Mouse (Mus musculus): ENCODE measurements around the gene Kcnj6.

Gene Kcnj6

DNA sequence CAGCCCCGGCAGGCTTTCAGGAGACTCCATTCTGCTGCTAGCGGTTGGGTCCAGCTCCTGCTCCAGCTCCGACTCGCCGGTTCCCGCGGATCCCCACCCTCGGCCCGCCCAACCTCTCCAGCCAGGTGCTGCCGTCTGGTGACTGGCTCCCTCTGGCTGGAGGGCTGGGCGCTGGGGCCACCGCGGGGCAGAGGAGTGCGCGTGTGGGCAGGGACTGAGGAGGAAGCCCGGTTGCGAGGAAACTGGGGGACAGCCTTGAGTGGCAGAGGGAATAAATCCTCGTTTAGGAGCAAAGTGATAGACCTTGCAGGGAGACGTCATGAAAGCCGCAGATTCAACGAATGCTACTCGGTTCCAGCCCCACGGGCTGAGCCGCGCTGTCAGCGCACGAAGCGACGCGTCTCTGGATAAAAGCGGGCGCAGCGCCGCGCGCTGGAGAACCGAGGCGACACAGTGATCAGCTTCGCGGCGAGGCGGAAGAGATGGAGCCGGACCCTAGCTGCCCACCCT is at the start of gene Kcnj6:
TSS of gene Kcnj6 (minus strand) at position 362 of the 510 bp plus-strand sequence.
- in situ Hi-C loops (cut with MboI): no loop called here

DNA sequence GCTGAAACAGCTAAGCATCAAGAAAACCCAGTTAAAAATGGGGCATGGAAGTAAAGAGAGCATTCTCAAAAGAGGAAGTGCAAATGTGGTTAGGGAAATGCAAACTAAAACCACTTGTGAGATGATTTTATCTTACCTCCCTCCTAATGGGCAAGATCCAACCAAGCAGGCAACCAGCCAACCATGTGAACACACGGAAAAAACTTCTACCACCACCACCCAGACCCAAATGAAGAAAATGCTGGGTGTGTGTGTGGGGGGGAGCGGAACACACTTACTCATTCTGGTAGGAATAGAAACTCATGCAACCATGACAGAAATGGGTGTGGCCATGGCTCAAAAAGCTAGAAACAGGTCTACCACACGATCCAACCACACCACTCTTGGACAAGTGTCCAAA is 12.4 kb upstream of the Kcnj6 start:
- in situ Hi-C loops (cut with MboI): no loop called here

DNA sequence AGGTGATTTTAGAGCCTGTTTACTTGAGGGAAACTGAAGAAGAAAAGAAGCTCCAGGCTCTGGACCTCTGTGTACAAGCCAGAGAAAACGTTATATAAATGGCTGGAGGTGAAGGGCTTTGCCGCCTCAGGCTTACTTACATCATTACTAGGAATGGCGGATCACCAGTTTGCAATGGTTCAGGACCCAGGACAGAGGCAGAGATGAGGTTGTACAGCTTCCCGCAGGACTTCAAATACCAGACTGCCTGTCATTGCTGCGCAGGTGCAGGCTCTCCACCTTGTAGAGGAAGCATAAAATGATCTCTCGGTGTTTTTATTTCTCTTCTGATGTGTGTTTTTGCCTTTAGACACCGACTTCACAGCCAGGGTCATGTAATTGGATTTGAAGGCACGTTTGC is 7.1 kb upstream of the Kcnj6 start:
- in situ Hi-C loops (cut with MboI): no loop called here

DNA sequence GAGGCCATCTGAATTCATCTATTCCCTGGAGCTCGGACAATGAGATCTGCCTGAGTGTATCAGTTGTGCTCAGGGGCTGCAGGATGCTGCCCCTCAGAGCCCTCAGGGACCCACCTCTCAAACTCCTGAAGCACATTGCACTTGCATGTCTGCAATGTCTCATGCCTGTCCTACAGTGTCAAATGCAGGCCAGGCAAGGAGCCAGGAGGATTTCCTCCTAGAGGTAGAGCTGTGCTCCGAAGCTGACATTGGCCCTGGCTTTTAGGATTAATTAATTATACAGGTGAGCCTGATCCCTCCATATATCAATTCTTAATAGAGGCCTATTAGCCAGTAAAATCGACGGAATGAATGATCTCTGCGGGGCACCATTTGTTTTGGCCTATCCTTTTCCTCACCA is 2.0 kb upstream of the Kcnj6 start:
- in situ Hi-C loops (cut with MboI): no loop called here

DNA sequence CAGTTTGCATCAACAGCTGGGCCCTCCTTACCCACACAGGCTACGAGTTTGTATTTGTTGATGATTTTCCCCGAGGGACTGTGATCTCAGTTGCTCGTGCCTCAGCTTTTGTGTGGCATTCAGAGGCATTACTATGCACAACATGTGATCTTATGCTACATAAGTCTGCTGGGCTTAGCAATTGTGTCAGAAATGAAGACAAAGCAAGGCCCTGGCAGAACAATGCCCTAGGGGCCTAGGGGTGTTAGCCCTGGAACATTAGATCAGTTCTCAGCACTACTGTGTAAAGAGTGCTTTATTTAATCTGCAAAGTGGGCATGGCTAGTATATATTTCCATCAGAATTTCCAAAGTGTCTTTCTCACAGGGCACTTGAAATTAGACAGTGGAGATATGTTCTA is 1.5 kb upstream of the Kcnj6 start:
- in situ Hi-C loops (cut with MboI): no loop called here

DNA sequence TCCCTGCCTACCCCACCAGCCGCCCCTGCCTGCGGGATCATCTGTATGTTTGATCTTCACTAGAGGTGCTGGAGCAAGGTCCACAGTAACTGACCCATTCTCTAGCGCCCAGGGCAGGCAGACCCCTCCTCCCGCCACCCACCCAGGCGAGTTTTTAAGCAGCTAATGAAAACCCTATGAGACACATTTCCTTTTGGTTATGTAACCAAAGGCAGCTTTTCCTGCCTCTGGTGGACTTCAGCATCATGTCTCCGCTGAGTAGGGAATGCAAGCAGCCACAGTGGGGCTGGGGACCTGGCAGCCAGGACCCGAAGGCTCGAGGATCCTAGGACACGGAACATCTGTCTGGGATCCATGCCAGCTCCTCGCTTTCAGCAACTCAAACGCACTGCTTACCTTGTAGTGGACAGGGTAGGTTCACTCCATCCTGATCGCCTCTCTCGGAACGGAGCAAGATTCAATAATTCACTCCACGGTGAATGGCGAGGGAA is 665 bp downstream of the Kcnj6 start:
- in situ Hi-C loops (cut with MboI): no loop called here

DNA sequence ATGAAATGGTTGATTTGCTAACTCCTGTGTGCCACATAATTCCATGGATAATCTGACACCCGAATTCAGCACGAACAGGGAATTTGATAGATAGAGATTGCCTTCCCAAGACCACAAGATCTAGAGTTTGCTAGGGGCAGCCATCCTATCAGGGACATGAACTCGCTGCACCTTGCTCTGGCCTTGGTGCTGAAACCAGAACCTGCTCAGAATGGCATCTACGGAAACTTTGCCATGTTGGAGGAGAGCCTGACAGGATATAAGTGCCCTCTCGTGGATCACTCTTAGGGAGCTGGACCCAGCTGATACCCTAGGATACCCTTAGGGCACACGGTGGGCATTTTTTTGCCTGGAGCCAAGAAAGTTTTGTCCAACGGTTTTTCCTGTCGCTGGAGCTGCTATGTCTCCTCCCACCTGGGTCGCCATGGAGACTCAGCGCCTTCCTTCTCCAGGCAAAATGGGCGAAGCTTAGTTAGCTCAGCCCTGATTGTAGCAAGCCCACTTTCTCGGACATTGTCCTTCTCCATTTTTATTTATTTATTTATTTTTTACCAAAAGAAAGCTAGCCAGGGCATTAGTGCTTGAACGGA is 1.9 kb downstream of the Kcnj6 start:
- in situ Hi-C loops (cut with MboI): no loop called here

DNA sequence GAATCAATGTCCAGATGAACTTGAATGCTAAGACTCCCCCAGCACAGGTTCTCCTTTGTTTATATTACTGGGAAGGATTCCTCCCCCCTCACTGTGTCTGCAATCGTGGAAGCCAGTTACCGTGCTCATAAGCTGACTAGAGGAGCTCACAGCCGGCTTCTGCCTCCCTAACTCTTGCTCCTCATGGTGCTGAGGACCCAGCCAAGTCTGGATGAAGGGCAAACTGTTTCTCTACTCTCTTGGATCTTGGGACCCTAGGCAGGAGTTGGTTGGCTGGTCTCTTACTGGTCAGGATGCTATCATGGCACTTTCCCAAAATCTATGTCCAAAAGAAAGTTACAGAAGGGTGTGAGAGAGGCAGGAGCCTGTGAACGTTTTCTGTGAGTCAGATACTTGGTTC is 2.6 kb downstream of the Kcnj6 start:
- in situ Hi-C loops (cut with MboI): no loop called here

DNA sequence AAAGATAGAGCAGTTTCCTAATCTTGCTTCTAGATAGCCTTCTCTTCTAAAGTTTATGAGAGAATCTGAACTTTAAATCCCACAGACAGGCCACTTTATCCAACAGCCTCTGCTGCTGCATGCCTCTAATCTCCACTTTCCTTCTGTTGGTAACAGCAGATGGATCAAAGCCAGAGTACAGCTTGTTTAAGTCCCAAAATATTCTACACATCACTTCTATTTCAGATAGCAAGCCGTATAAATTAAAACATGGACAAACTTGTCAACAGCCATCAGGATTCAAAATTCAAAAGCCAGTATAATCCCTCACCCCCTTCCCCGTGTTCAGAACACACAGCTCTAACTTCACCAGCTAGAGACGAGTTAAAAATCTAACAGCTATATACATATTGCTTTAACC is 3.4 kb downstream of the Kcnj6 start:
- in situ Hi-C loops (cut with MboI): no loop called here

DNA sequence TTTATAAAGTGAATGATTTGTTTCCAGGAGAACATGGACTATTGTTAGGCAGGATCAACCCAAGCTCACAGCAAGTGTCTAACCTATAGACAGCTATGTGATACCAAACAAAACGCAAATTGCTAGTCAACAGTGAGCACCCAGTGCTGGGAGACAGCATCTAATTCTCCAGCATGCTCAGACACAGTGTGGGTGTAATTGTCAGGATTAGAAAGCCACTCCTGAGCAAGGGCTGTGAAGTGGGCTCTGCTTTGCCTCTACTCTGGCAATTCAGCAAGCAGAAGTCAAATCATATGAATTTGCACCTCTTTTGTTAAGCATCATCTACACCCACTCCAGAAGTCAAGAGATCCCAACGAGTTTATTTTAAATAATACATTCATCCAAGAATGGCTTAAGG is 7.4 kb downstream of the Kcnj6 start:
- in situ Hi-C loops (cut with MboI): no loop called here

DNA sequence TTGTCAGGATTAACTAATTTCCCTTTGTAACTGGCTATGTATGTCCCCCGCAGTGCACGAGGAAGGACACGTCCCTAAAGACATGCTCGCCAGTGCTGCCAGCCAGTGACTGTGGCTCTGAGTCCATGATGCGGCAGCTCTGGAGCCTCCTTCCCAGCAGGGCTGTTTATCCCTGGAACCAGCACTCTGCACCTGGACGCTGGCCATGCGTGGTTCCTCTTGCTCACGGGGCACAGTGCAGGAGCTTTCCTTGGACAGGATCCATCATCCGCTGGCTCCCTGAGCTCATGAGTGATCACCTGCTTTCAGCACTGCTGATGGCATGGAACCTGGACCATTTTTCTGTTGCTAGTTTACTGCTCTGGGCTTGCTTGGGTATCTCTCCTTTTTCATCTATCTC is 10.8 kb downstream of the Kcnj6 start:
- in situ Hi-C loops (cut with MboI): no loop called here

DNA sequence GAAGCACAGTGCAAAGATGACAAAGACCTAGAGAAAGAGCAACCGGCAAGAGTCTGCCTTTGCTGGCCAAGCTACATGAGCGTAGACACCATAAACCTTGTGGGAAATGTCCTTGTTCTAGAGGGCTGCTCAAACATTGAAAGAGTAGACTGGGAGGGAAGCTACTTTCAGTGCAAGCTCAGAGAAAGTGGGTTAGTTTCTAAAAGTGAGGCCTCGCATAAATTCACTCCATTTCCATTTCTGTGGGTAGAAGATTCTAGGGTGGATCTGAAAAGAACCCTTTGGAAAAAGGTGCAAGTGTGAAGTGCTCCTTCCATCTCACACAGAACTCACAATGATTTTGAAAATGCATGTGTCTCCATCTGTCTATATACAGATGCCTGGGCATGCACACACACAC is 13.2 kb downstream of the Kcnj6 start:
- in situ Hi-C loops (cut with MboI): no loop called here

DNA sequence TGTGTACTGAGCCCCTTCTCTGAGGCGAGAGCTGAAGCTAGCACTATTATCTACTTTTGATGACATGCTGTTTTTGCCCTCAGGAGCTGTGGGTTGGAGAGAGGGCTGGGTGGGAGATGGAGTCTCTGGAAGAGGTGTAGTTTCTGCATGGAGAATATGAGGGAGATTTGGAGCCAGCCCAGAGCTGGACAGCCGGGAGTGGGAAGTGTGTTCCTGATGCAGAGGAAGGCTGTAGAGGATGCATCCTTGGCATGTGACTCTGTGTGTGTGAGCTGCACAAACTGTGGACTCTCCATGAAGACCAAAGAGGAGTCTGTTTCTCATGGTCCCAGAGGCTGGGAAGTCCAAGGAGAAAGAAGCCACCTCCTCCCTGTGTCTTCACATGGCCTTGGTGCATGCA is 17.1 kb downstream of the Kcnj6 start:
- in situ Hi-C loops (cut with MboI): no loop called here

DNA sequence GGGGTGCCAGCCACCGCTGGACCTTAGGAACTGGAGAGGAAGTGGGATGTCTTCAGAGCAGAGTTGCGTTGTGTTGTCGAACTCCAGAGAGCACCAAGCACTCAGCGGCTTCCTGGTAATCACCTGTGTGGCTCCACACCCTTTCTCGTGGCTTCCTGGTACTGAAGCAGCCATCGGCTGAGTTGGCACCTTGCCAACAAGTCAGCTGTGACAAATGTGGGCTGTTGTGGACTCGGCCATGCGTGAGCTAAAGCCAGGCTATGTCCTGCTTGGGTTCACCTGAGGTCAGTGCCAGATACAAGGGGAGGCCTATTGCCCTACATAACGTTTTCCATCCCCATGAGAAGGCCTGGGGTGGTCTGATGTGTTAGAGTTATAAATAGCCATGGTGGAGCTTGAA is 18.0 kb downstream of the Kcnj6 start:
- in situ Hi-C loops (cut with MboI): no loop called here

DNA sequence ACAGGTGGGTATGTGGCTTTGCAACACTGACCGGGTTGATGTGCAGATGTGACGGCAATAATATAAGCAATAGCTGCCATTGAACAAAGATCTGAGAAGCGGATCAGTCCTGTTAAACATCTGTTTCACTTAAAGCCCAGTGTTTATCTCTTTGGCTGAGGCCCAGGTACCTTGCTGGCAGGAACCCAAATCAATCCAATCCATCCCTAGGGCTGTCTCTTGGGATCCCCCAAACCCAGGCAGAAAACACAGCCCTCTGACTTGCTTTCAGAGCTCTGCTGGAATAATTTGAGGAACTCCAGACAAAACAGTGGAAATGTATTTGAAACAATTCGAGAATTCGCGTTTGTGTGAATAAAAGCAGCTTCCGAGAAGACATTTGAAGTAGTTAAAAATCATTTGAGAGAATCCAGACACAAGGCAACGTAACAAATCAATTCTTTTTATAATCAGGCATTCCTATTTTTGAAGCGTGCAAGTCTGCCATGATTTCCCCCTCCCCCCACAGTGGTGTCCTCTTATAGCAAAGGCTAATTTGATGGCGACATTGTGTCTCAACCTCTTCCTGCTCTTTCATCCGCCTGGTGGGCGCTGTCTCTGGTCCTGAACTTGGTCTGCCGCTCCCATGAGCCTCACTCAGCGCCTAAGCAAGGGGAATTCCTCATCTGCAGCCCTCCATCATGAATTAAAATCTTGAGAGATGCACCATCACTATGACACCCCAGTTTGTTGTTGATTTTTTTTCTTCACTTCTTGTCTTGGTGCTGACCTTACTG is 25.2 kb downstream of the Kcnj6 start:
- in situ Hi-C loops (cut with MboI): no loop called here

DNA sequence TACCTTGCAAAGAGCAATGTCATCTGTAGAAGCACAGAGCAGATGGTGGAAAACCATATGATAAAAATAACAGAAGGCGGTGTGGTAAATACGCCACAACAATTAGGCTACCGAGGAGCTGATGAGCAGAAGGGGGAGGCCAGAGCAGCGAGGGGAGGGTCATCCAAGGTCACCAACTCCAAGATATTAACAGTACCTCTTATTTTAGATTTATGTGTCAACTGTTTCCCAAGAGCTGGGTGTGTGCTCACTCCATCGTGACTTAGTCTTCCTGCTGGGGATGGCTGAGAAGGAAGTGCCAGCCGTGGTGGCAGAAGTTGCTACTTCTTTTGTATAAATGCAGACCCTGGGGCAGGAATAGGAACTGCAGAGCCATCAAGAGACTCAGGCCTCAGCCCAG is 28.6 kb downstream of the Kcnj6 start:
- in situ Hi-C loops (cut with MboI): no loop called here

DNA sequence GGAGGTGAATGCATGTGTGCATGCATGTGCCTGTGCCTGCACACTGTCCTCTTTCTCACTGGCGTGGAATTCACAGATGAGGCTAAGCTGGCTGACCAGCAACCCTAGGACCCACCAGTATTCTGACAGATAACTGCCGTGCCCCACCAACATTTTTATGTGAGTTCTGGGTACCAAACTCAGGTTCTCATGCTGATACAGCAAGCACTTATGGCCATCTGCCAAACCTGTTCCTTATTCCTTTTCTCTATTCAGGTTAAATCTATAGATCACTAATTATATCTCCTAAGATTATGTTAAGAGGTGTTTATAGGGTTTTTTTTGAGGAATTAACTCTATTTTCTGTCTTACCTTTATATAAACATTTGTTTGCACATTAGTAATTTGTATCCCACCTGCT is 29.0 kb downstream of the Kcnj6 start:
- in situ Hi-C loops (cut with MboI): no loop called here

DNA sequence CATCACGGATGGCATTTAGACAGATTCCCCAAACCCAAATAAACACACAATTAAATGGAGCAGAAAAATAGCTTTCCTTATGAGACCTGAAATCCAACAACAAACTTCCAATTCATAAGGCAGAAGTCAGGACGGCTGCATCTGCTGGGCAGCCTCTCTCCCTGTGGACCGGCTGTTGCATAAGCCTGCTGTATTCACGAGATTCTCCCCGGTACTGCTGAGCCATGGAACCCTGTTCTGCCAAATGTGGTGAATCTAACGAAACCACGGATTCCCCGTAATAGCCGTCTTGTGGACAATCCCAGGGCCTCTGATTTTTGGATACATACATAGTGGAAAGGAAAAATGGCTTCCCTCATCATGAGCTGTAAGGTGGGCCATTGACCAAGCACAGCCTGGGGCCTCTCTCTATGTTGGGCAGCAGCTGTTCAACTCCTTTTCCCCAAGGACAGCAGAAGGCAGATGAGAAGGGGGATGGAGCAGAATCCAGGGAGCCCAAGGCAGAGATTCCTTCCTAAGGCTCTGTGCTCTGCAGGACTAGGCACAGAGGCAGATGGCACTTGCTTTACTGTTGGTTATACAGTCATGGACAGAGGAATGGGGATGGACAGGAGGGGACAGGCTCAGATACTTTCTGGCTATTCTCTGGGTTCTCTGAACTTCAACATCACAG is 40.2 kb downstream of the Kcnj6 start:
- in situ Hi-C loops (cut with MboI): no loop called here

DNA sequence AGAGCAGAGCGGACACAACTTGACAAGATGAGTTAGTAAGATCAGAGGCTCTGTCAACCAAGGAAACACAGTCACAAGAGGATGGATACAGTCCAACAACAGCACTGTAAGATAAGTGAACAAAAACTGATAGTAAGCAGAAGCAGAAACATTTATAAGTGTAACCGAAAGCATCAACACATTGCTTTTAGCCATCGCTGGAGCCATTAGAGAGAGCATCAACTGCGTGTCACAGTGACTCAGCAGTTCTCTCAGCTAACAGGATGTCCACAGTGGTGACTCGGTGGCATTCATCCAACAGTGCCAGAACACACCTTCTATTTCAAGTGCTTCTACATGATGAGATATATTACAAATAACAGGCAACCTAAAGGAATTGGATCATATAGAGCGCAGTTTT is 41.1 kb downstream of the Kcnj6 start:
- in situ Hi-C loops (cut with MboI): no loop called here

DNA sequence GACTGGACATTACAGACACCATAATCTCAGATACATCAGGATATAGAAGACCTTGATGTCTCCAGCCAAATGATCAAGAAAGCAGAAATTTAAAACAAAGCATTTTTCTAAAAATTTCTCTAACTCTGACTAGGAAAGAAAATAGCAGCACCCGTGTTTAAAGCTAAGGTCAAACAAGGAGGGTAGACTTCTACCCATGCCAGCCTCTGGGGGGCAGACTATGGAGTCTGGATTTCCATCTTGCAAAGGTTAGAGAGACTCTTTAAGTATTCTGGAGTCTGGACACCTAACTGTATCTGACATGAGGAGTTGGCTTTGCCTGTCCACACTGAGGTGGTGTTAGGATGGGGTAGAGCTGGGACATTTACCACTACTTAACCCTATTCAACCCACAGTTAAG is 44.2 kb downstream of the Kcnj6 start:
- in situ Hi-C loops (cut with MboI): no loop called here

DNA sequence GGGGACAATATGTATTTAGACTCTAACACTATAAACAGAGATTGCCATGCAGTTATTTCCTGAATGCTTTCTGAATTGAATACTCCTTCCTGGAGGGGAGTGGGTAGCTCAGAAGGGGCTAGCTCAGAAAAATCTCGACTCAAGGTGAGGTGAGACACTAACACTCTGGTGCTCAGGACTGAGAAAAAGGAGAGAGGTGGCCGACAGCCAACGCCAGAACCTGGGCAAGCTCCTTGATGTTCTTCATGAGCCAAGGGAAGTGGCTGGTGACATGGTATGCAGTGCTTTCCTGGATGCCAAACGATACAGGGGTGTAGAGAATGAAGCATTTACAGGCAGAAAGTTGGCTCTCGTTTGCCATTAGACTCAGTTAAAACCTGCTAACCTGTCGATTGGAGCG is 48.3 kb downstream of the Kcnj6 start:
- in situ Hi-C loops (cut with MboI): no loop called here

DNA sequence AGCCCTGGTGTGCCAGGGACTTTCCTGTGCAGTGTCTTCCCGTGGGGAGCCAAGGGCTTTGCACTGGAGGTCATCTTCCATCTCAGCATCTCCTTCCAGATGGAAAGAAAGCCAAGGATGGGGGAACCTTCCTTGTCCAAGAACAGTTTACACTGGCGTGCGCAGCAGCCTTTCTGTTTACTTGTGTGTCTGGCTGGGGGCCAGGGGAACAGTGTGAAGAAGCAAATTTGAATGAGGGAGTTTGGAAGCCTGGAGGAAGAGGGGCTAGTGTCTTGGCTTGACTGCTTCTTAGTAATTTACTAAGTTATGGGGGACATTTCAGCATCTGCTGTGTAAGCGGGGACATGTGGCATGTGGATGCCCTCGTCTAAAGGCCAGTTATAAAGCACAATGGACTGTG is 50.7 kb downstream of the Kcnj6 start:
- in situ Hi-C loops (cut with MboI): no loop called here

DNA sequence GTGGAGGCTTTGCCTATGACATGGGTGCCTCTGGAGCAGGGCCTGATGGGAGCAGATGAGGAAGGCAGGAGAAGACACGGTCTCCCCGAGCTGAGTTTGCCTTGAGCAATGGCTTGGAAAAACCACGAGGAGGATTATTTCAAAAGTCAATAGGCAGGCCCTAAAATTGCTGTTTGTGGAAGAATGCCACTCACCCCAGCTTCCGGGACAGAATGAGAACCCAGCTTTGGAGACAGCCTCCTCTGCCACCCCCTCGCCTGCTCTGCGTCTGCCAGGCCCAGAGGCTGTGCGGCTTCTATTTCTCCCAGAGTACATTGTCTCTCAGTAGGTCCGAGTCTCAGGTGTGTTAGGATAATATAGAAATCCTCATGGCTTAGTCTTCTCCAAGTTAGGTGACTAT is 64.8 kb downstream of the Kcnj6 start:
- in situ Hi-C loops (cut with MboI): no loop called here

Data from mature B cell (primary cell).